Mouse (Mus musculus) heart, postnatal 14 days (tissue): ENCODE data around the gene Dmbx1. TPM values are rescaled to one million over a fixed set of nuclear protein-coding genes. Genes with fewer than 3 reads are reported as not detected.

Experiments
- DNase-seq, 2 experiments: peaks; one replicate each; pipeline ENCODE4 v3.0.0; 2021 to 2022
- intact Hi-C: fragments of 180-260 bp; cut with DNase I; formaldehyde crosslinking; loops from one replicate; pipeline ENCODE4 v1.15.1; 2025
- total RNA-seq, 2 experiments: library from RNA; stranded (reverse); gene quantifications; 2 replicates each; pipeline ENCODE4 v1.2.3; 2021

Dmbx1 gene
- total RNA-seq, 2 experiments from 2014 or later: not detected

DNA sequence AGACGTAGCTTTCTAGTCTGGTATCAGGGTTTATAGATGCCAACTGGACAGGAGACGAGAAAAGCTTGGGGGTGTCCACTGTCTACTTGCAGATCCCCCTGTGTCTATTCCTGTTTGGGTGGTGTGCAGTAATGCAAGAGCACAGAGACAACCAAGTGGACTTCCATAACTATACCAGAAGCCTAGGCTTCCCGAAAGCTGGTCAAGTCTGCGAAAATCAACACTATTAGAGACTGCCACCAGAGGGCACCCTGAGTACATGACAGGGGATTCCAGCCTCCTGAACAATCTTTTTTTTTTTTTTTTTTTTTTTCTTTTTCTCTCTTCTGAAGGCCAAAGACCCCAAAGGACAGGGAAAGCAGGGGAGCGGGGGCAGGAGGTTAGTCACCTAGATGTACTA is 36.9 kb downstream of the Dmbx1 start:
- intact Hi-C loops: loop anchor here (1.0 to 5.0 kb wide), 3 partner anchors 49 to 171 kb away; no protein-coding TSS in a partner anchor
- DNase-seq: peak; percentile 79 to 89

DNA sequence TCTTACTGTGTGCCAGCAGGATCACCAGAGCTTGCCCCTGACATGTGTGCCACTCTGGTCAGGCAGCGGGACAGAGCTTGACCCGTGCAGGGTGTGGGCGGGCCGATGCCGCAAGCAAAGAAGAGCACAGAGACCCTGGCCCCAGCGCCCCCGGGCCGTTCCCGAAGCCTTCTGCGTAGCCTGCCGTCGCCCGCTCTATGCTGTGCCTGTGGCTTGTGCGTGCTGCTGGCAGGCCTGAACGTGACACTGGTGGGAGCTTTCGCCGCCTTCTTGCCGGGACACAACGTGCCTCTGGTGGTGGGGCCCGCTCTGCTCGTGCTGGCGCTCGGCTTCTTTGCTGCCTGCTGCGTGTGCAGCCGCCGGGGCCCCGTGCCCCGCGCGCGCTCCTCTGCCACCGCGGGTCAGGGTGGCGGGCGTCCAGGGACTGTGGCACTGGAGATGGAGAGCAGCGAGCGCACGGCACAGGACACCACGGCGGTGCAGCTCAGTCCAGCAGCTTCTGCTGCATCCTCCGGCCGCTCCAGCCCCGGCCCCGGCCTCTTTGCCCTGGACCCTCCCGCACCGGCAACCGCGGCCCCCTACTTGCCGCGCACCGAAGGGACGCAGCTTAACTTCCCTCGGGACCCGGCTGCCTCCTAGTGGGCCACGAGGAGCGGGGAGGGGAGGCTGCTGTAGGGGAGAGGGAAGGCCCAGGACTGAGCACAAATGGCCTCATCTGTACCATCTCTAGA is 41.7 kb downstream of the Dmbx1 start:
- peak; percentile 13 to 22 for DNase-seq
- intact Hi-C loops: no loop called here

DNA sequence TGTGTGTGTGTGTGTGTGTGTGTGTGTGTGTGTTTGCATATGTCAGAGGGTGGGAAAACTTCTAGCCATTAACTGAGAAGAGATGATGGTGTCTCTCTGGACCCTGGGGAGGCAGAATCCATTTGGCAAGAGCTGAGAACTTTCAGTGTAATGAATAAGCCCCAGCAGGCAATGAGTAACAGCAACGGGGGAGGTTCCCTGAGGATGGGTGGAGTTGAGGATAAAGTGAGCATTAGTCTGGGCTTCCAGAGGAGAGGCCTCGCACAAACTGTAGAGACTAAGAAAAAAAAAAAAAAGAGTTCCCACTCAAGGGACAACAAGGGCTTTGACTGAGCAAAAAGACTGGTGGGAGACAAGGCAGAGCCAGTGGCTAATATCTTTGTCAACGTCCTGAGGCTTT is 45.4 kb downstream of the Dmbx1 start:
- intact Hi-C loops: no loop called here

DNA sequence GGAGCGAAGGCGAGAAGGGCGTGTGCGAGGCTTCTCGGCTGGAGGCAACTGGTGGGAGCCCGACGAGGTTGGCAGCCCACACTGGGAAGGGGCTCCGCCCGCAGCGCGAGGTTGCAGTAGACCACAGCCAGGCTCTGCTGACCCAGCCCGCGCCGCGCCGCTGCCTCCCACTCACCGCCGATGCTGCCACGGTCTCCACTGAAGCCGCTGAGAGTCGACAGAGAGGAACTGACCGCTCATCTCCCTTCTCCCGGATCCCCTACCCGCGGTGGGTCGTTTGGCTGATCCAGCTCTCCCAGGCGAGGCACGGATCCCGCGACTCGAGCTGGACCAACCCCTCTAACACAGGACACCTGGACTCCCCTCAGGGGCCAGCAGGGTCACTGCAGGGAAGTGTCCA is 49.2 kb downstream of the Dmbx1 start, which contains the start of gene 6430628N08Rik:
6430628N08Rik (plus strand) TSS at position 113 of the 400 bp plus-strand sequence.
- intact Hi-C loops: no loop called here
- DNase-seq: no peak

More for the DNA sequence above, 45.4 kb downstream of the Dmbx1 start:
- DNase-seq: no peak

DNA sequence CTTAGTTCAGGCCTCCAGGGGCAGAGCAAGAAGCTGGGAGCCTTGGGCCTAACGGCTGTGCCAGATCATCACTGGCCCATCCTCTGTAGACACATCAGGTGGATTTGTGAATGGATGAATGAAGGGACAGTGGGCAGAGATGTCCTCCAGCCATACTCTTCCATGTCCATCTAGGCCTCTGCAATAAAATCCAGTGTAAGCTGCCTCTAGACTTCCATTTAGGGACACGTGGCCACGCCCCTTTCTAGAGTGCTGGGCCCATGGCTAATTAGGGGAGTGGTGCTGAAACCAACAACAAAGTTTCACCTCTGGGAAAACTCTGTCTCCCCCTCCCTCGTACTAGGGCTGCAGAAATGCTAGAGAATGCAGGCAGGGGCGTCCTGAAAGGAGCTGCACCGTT is 49.7 kb downstream of the Dmbx1 start:
- intact Hi-C loops: no loop called here
- no peak for DNase-seq

DNA sequence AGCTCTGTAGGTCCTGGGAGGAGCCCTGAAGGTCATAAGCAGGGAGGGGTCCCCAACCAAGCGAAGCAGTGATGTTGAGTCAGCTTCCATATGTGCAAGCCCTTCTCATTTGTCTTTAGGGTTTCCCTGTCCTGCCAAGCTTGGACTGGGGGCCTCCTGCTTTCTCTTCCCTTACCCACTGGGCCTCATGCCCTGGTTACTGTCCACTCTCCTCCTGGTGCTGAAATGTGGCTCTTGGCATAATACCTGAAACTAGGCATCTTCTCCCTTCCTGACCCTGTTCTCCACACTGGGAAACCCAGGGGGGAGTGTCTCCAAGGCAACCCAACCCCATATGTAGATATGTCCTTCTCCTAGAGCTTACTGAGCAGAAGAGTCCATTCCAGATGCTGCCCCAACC is 52.9 kb downstream of the Dmbx1 start:
- peak in 1 of 2 experiments; percentile 28 for DNase-seq
- intact Hi-C loops: no loop called here

DNA sequence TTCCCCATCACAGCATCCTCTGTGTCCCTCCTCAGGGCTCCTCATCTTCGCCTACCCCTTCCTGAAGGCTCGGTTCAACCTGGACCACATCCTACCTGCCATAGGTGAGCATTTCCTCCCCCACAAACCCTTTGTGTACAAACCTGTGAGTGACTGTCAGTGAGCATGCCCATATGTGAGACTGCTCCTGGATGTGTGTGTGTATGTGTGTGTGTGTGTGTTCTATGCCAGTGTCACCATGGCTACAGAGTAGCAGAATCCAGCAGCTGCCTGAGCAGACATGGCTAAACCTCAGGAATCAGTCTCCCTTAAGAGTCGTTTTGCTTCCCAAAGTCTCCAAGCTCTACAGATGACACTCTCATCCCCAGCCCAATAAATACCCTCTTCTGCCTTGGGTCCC is 53.9 kb downstream of the Dmbx1 start:
- no peak for DNase-seq
- intact Hi-C loops: no loop called here

DNA sequence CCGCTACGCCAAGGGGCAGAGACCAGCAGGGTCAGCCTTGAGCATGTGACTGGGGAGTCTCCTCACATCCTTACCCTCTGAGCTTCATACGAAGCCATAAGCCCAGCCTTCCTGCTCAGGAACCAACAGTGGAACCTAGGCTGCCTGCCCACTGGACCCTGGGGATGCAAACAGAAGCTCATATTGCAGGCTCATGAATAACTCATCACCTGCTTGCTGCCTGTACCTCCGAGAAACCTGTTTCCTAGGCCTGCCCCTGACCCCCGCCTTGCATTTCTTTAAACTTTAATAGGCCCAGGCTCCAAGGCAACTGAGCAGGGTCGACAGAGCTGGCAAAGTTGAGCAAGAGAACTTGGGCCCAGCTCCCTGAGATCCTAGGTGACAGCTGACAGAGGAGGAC is 55.7 kb downstream of the Dmbx1 start, which contains the start of gene Kncn:
Kncn (plus strand) TSS at position 379 of the 400 bp plus-strand sequence.
- intact Hi-C loops: no loop called here
- DNase-seq: no peak

DNA sequence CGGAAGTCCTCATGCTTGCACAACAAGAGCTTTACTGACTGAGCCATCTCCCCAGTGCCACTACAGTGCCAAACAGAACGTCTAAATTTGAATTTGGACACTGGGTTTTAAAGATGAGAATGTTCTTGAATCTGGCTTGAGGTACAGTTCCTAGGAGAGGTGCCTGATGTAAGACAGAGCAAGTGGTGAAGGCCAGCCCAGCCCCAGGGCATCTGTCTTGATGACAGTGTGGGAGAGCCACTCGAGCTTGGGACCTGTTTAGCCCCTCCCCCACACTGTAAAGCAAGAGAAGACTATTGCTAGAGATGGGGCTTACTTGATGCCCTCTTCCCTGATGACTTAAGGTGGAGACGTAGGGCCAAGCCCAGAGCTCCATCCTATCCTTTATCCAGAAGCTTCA is 57.5 kb downstream of the Dmbx1 start:
- no peak for DNase-seq
- intact Hi-C loops: no loop called here

DNA sequence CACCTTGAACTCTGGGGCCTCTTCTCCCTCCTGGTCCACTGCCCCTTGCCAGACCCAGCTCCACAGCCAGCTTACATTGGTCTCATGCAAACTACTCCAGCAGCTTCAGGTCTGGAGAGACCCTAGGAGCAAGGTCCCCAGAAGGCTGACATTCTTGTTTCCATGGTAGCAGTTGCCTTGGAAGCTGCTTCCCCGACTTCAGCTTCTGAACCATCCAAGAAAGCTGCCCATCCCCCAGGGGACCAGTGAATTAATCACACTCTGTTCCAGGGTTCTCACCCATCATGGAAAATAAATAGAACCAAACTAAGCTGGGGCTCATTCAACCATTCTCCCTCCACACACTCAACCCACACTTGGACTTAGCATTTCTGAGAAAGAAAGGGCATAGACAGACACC is 58.5 kb downstream of the Dmbx1 start:
- intact Hi-C loops: no loop called here
- DNase-seq: no peak

DNA sequence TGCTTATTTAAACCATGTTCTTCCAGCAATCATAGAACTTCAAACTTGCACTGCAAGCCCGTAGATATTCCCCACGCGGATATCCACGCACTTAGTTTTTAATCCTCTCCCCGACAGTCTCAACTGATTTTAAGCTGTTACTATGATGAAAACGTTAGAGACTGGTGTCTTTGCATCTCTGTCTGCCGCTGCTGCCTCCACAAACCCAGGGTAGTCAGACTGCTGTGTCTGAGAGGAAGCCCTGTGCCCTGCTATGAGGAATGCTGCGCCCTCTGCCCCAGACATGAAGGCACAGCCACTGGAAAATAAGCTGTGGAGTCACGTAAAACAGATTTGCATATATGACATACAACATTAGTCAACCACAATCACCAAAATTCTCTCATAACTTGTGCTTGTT is 60.9 kb downstream of the Dmbx1 start:
- DNase-seq: no peak
- intact Hi-C loops: no loop called here

DNA sequence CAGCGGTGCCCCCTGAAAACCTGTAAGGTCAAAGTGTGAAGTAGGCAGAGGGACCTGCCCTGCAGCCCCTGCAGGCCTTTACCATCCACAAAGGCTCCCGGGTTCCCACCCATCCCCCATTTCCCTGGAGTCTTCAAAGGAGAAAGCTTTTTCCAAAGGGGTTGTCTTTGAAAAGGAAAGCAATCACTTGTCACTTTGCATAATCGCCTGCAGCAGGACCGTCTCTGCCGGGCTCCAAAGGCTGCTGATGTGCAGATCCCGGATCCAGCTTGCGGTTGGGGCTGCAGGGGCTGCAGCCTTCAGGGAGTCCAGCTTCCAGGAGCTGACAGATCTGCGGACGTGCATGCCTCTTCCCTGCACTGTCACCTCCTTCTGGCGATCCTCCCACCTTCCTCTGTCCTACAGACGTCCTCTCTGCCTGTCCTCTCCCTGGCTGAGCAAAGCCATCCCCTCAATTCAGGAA is 61.5 kb downstream of the Dmbx1 start:
- DNase-seq: peak in 1 of 2 experiments; percentile 12

DNA sequence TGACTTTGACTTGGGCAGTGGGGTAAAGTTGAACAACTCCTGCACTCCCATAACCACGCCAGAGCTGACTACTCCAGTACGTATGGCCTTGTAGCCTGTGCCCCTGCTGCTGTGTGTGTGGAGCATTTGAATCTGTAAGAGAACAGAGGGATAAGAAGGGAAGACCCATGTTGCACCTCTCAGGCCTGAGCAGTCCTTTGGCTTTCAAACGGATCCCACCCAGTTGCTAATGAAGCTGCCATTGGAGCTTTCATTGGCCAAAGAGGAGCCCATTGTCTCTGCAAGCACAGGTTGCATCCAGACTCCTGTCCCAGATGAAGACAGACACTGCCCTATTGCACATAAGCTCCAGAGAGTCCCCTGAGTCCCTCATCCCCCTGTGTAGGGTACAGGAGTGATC is 66.5 kb downstream of the Dmbx1 start:
- intact Hi-C loops: no loop called here
- no peak for DNase-seq

More for the DNA sequence above, 61.5 kb downstream of the Dmbx1 start:
- intact Hi-C loops: no loop called here

DNA sequence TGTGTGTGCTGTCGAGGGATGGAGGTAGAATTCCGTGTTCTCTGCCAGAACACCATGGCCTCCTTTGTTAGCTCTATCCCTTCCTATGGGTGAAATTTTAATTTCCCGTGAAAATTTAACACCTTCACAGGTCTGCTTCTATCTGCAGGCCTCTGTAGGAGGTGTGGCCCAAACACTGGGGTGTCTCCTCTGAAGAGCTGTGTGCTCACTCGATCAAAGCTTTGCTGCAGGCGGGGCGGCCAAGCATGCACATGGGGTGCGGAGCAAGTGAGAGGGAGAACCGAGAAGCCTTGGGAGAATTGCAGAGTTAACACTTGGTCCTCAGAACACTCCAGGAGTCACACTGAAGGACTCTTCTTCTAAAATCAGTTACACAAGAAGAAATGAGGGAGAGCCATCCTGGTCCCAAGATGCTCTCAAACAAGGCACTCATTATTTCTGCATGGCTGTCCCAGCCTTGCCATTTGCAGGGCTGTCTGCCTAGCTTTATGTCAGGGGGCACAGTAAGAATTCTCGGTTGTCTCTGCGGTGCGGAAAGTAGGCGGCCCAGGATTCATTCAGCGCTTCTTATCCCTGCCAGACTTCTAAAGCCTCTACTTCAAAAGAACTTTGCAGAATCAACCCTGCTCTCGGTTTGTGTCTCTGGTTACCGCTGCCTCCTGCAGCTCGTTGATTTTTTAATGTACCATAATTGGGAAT is 70.1 kb downstream of the Dmbx1 start:
- DNase-seq: no peak
- intact Hi-C loops: no loop called here

Other genes starting within 250 kb of the Dmbx1 start
- gene Efcab14, start 202.2 kb downstream of the Dmbx1 start, total RNA-seq: 10 to 100 TPM; 34.0 to 35.3 TPM
- gene Tex38, start 158.9 kb downstream of the Dmbx1 start, total RNA-seq: under 1 TPM in 1 of 2 experiments, not detected in 1; 0.39 TPM
- gene Atpaf1, start 155.1 kb downstream of the Dmbx1 start, total RNA-seq: 10 to 100 TPM; 60.6 to 63.0 TPM
- gene Mob3c, start 111.8 kb downstream of the Dmbx1 start, total RNA-seq: 1 to 10 TPM; 6.4 to 7.1 TPM
- gene Mknk1, start 100.7 kb downstream of the Dmbx1 start, total RNA-seq: 10 to 100 TPM; 27.8 to 28.1 TPM
- gene Kncn, start 55.5 kb downstream of the Dmbx1 start, total RNA-seq: not detected
- gene 6430628N08Rik, start 49.3 kb downstream of the Dmbx1 start, total RNA-seq: not detected
- gene Faah, start 78.0 kb upstream of the Dmbx1 start, total RNA-seq: under 1 TPM; 0.53 to 0.78 TPM
- 10 to 100 TPM; 24.4 to 25.6 TPM for gene Nsun4, start 114.0 kb upstream of the Dmbx1 start, total RNA-seq
- 1,000 to 10,000 TPM; 1,830 to 1,899 TPM for gene Uqcrh, start 135.1 kb upstream of the Dmbx1 start, total RNA-seq
- 10 to 100 TPM; 30.7 to 31.5 TPM for gene Lrrc41, start 135.3 kb upstream of the Dmbx1 start, total RNA-seq
- 1 to 10 TPM in 1 of 2 experiments, under 1 TPM in 1; 0.81 to 1.5 TPM for gene Rad54l, start 183.8 kb upstream of the Dmbx1 start, total RNA-seq
- 10 to 100 TPM; 69.3 to 74.1 TPM for gene Pomgnt1, start 183.9 kb upstream of the Dmbx1 start, total RNA-seq
- 1 to 10 TPM; 3.7 to 5.5 TPM for gene Lurap1, start 211.4 kb upstream of the Dmbx1 start, total RNA-seq
- gene Tspan1, start 227.7 kb upstream of the Dmbx1 start, total RNA-seq: under 1 TPM in 1 of 2 experiments, not detected in 1; 0.36 TPM
- not detected for gene 1700042G07Rik, start 233.4 kb upstream of the Dmbx1 start, total RNA-seq
- 1 to 10 TPM; 1.1 to 3.7 TPM for gene Gm49337, start 233.5 kb upstream of the Dmbx1 start, total RNA-seq